In genomic region chr16:33830512-33831105, GRCm38 (mm10) we compare ENCODE assay signal across 8 mouse cellular contexts. TPM values are rescaled to one million over a fixed set of nuclear protein-coding genes. Genes with fewer than 3 reads are reported as not detected.
A peak's percentile ranks its signal among the peaks of the same experiment; 100 is the strongest.
DNase-seq lines count a peak whose midpoint lies in the region; ATAC-seq and TF ChIP-seq lines count a peak whose summit lies in the region.

No protein-coding gene starts in this region.

- H3K27me3 ChIP-seq in neural tube, embryonic 11.5 days (ENCODE audit: control insufficient read depth, insufficient read depth, low read length): peaks cover 21% of the 10 kb centered on the region
- peaks cover 69% of the 10 kb centered on the region for H3K27me3 ChIP-seq in forebrain, embryonic 12.5 days
- H3K27me3 ChIP-seq in limb, embryonic 13.5 days: no peaks in the 10 kb centered on the region
- H3K27me3 ChIP-seq in small intestine, adult 2 months (ENCODE audit: control insufficient read depth, insufficient read depth, low read length): no peaks in the 10 kb centered on the region

- no peaks in the 10 kb centered on the region for H3K36me3 ChIP-seq in neural tube, embryonic 11.5 days (ENCODE audit: control insufficient read depth, insufficient read depth, low read length)
- H3K36me3 ChIP-seq in forebrain, embryonic 12.5 days (replicated peaks): no peaks in the 10 kb centered on the region
- H3K36me3 ChIP-seq in limb, embryonic 13.5 days: no peaks in the 10 kb centered on the region
- no peaks in the 10 kb centered on the region for H3K36me3 ChIP-seq in small intestine, adult 2 months (ENCODE audit: control insufficient read depth, insufficient read depth, low read length)

- H3K4me1 ChIP-seq in neural tube, embryonic 11.5 days (ENCODE audit: control insufficient read depth, insufficient read depth, low read length): peaks cover 23% of the 10 kb centered on the region
- peaks cover 45% of the 10 kb centered on the region for H3K4me1 ChIP-seq in forebrain, embryonic 12.5 days
- H3K4me1 ChIP-seq in limb, embryonic 13.5 days: peaks cover 56% of the 10 kb centered on the region
- peaks cover 11% of the 10 kb centered on the region for H3K4me1 ChIP-seq in small intestine, adult 2 months (ENCODE audit: control insufficient read depth, insufficient read depth, insufficient read length, low read length)

- no peak overlapping the region for H3K27ac ChIP-seq in neural tube, embryonic 11.5 days (ENCODE audit: low read depth, low read length)
- no peak overlapping the region for H3K27ac ChIP-seq in forebrain, embryonic 12.5 days
- peak overlapping the region; percentile 85 for H3K27ac ChIP-seq in limb, embryonic 13.5 days
- H3K27ac ChIP-seq in small intestine, adult 2 months (ENCODE audit: insufficient read depth, low read depth, low read length): peak overlapping the region; percentile 31

- no peaks in the 10 kb centered on the region for H3K9me3 ChIP-seq in neural tube, embryonic 11.5 days (ENCODE audit: control insufficient read depth, low read length)
- no peaks in the 10 kb centered on the region for H3K9me3 ChIP-seq in forebrain, embryonic 12.5 days
- H3K9me3 ChIP-seq in limb, embryonic 13.5 days: no peaks in the 10 kb centered on the region

- no peak for TF ChIP-seq POLR2A in small intestine, adult 2 months (IDR thresholded peaks at IDR 0.05; ENCODE audit: low read depth, low read length)

- peak overlapping the region; percentile 99 for H3K4me2 ChIP-seq in neural tube, embryonic 11.5 days (ENCODE audit: low read depth)
- H3K4me2 ChIP-seq in forebrain, embryonic 12.5 days: peak overlapping the region; percentile 99
- H3K4me2 ChIP-seq in limb, embryonic 13.5 days (replicated peaks): peak overlapping the region; percentile 73

- H3K9ac ChIP-seq in neural tube, embryonic 11.5 days (ENCODE audit: low read length): peak overlapping the region; percentile 67
- peak overlapping the region; percentile 74; the same call in 1 of the 2 replicates for H3K9ac ChIP-seq in forebrain, embryonic 12.5 days
- peak overlapping the region; percentile 92 for H3K9ac ChIP-seq in limb, embryonic 13.5 days

- DNase-seq in neural tube, embryonic 11.5 days (ENCODE audit: low spot score): peak; percentile 50
- DNase-seq in neural tube, embryonic 10.5 days (ENCODE audit: extremely low spot score, low spot score): no peak
- DNase-seq in gastrocnemius, postnatal 25 days: no peak
- no peak for DNase-seq in right cerebral cortex, postnatal 10 days (ENCODE audit: low spot score in 2 of 2)
- DNase-seq in frontal cortex, postnatal 10 days (ENCODE audit: low spot score in 2 of 2): no peak

- ATAC-seq in neural tube, embryonic 11.5 days (ENCODE audit: insufficient read depth, low FRiP score, low TSS enrichment): no peak
- no peak for ATAC-seq in forebrain, embryonic 12.5 days (ENCODE audit: low FRiP score)
- ATAC-seq in limb, embryonic 13.5 days (ENCODE audit: low FRiP score, low read depth): no peak

- 1% methylated on average over 18 of the region's 18 CpGs for WGBS in neural tube, embryonic 11.5 days
- WGBS in forebrain, embryonic 12.5 days: 3% methylated on average over 18 of the region's 18 CpGs
- WGBS in limb, embryonic 13.5 days: 2% methylated on average over 18 of the region's 18 CpGs
- WGBS in small intestine, adult 2 months: 19% methylated on average over 18 of the region's 18 CpGs

- no peak for TF ChIP-seq CTCF in small intestine, adult 2 months (IDR thresholded peaks at IDR 0.05; ENCODE audit: extremely low read depth, insufficient read length, insufficient replicate concordance, low read depth, low read length)

- peak overlapping the region; percentile 82 for H3K4me3 ChIP-seq in neural tube, embryonic 11.5 days (ENCODE audit: low read depth, low read length)
- H3K4me3 ChIP-seq in forebrain, embryonic 12.5 days (replicated peaks): peak overlapping the region; percentile 80
- H3K4me3 ChIP-seq in limb, embryonic 13.5 days: peak overlapping the region; percentile 85
- H3K4me3 ChIP-seq in small intestine, adult 2 months (ENCODE audit: low read depth, low read length): peak overlapping the region; percentile 83

RNA-seq across cellular contexts. Expression of gene Itgb5, which starts 1.1 kb away (rescaled TPM):
- polyA plus RNA-seq in neural tube, embryonic 11.5 days (2014; fragmentation: Nextera tagmentation; extraction: Ambion mirVana): 31.5 and 32.4 TPM in 2 replicates
- 15.7 and 23.1 TPM in 2 replicates for polyA plus RNA-seq in forebrain, embryonic 12.5 days (2016; fragmentation: Nextera tagmentation; extraction: Ambion mirVana)
- polyA plus RNA-seq in limb, embryonic 13.5 days (2015; fragmentation: Nextera tagmentation; extraction: Ambion mirVana): 59.6 and 61.0 TPM in 2 replicates
- polyA plus RNA-seq in small intestine, adult 2 months (2012; rRNA removed): 36.3 and 80.3 TPM in 2 replicates
- 10 to 100 TPM; 44.4 to 45.9 TPM for total RNA-seq in gastrocnemius, postnatal 25 days (2021)

RNA-seq across cellular contexts. Expression of gene Muc13, which starts 36.8 kb away (rescaled TPM):
- 0.20 and 0.23 TPM in 2 replicates for polyA plus RNA-seq in neural tube, embryonic 11.5 days (2014; fragmentation: Nextera tagmentation; extraction: Ambion mirVana)
- polyA plus RNA-seq in forebrain, embryonic 12.5 days (2016; fragmentation: Nextera tagmentation; extraction: Ambion mirVana): 0.13 TPM in 1 of 2 replicates, not detected in the other
- polyA plus RNA-seq in limb, embryonic 13.5 days (2015; fragmentation: Nextera tagmentation; extraction: Ambion mirVana): 0.06 and 0.22 TPM in 2 replicates
- 2,067 and 2,412 TPM in 2 replicates for polyA plus RNA-seq in small intestine, adult 2 months (2012; rRNA removed)
- total RNA-seq in gastrocnemius, postnatal 25 days (2021): not detected

Comparison
In these comparisons a context has a peak if more than half of its experiments do, and no peak if none do; other contexts are left out.
1. H3K27ac ChIP-seq: peak in limb, embryonic 13.5 days (single experiment) and small intestine, adult 2 months (single experiment); none in neural tube, embryonic 11.5 days (single experiment) and forebrain, embryonic 12.5 days (single experiment).
2. RNA of gene Muc13, which starts 36.8 kb away (polyA plus RNA-seq): 2,067 to 2,412 TPM in small intestine, adult 2 months; 0.20 to 0.23 TPM in neural tube, embryonic 11.5 days, 0.06 to 0.22 TPM in limb, embryonic 13.5 days and 0.13 TPM in forebrain, embryonic 12.5 days; every median in the first group is over 1,000 times any median in the second.
3. Peak in every context shown above with its lines, with median percentiles within 50 percentile points of each other: H3K4me2 ChIP-seq, H3K4me3 ChIP-seq and H3K9ac ChIP-seq.